ENCODE assay signal across 8 mouse cellular contexts in the genomic region with DNA sequence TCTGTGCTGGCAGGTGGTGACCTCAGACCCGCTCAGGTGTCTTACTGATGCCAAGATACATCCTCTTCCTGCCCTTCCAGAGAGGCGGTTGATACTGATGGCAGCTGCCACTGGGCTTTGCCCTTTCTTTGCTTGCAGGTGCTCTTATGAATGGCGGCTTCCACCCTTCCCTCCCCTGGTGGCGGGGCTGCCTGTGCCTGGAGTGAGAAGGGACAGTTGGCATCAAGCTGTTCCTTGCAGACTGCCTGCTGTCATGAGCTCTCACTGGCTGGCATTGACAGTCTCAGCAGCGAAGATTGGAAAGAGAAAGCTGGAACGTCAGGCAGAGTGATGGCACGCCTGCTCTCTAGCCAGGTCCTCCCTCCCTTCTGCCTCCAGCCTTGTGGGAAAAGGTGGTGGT.
DNase-seq lines count a peak whose midpoint lies in the region; ATAC-seq lines count a peak whose summit lies in the region.

No protein-coding gene starts in this region.

- H3K4me3 ChIP-seq in heart, embryonic 11.5 days (ENCODE audit: low read depth, low read length) = no peak overlapping the region
- no peak overlapping the region for H3K4me3 ChIP-seq in midbrain, embryonic 14.5 days (replicated peaks; ENCODE audit: low read depth, low read length)

- H3K9me3 ChIP-seq in heart, embryonic 11.5 days (replicated peaks; ENCODE audit: control insufficient read depth, low read length) = no peaks in the 10 kb centered on the region
- H3K9me3 ChIP-seq in midbrain, embryonic 14.5 days (ENCODE audit: control insufficient read depth, low read length) = no peaks in the 10 kb centered on the region

- 0 out of 2 replicates have a peak, but pooled peaks cover 2% of the 10 kb centered on the region for H3K36me3 ChIP-seq in heart, embryonic 11.5 days (ENCODE audit: control insufficient read depth, insufficient read depth, low read length)
- peaks cover 10% of the 10 kb centered on the region for H3K36me3 ChIP-seq in midbrain, embryonic 14.5 days (ENCODE audit: control insufficient read depth, insufficient read depth, low read length)

- no peak overlapping the region for H3K4me2 ChIP-seq in heart, embryonic 11.5 days
- no peak overlapping the region for H3K4me2 ChIP-seq in midbrain, embryonic 14.5 days (ENCODE audit: low read length)

- no peaks in the 10 kb centered on the region for H3K27me3 ChIP-seq in heart, embryonic 11.5 days (ENCODE audit: control insufficient read depth, insufficient read depth, low read length)
- H3K27me3 ChIP-seq in midbrain, embryonic 14.5 days (ENCODE audit: control insufficient read depth, insufficient read depth, low read length) = no peaks in the 10 kb centered on the region

- peak; percentile 95 for DNase-seq in heart, adult 11 months
- DNase-seq in brain, embryonic 18.5 days (ENCODE audit: low read depth, low spot score) = peak; percentile 79
- DNase-seq in frontal cortex, postnatal 36 days (ENCODE audit: low spot score in 2 of 2) = peak; percentile 74 to 75
- peak; percentile 47 for DNase-seq in midbrain, embryonic 14.5 days
- DNase-seq in liver = no peak
- DNase-seq in kidney, postnatal 25 days = no peak

- ATAC-seq in heart, embryonic 11.5 days (replicated peaks; ENCODE audit: insufficient number of reproducible peaks, low FRiP score, low TSS enrichment) = no peak
- no peak for ATAC-seq in midbrain, embryonic 14.5 days (ENCODE audit: low FRiP score, low TSS enrichment)
- ATAC-seq in inflammation-experienced regulatory T-cells, adult 6 months = no peak

- WGBS in heart, embryonic 11.5 days (ENCODE audit: insufficient replicate concordance) = 74% methylated on average over 7 of the region's 7 CpGs
- WGBS in midbrain, embryonic 14.5 days = 58% methylated on average over 7 of the region's 7 CpGs

- H3K27ac ChIP-seq in heart, embryonic 11.5 days (ENCODE audit: low read depth, low read length) = no peak overlapping the region
- peak overlapping the region; percentile 37 for H3K27ac ChIP-seq in midbrain, embryonic 14.5 days (replicated peaks; ENCODE audit: low read depth, low read length)

- no peak overlapping the region for H3K9ac ChIP-seq in heart, embryonic 11.5 days (ENCODE audit: low read depth, low read length)
- peak overlapping the region; percentile 26; the same call in 1 of the 2 replicates for H3K9ac ChIP-seq in midbrain, embryonic 14.5 days (replicated peaks; ENCODE audit: low read length)

- peaks cover 7% of the 10 kb centered on the region for H3K4me1 ChIP-seq in heart, embryonic 11.5 days (ENCODE audit: control insufficient read depth, insufficient read depth, low read length)
- H3K4me1 ChIP-seq in midbrain, embryonic 14.5 days (ENCODE audit: control insufficient read depth, insufficient read depth, low read length) = peaks cover 18% of the 10 kb centered on the region

Comparison
In these comparisons a context has a peak if more than half of its experiments do, and no peak if none do; other contexts are left out.
1. DNase-seq: peak in heart, adult 11 months (single experiment), brain, embryonic 18.5 days (single experiment), frontal cortex, postnatal 36 days (2 of 2) and midbrain, embryonic 14.5 days (single experiment); none in liver (single experiment) and kidney, postnatal 25 days (0 of 2).